ENCODE assay signal across 15 mouse cellular contexts in genomic region chr7:49104793-49105192, GRCm38 (mm10).
DNase-seq lines count a peak whose midpoint lies in the region; ATAC-seq and TF ChIP-seq lines count a peak whose summit lies in the region.
"Had no signal": no experiment of that assay in that cellular context is flagged by ENCODE, and none has a peak within 500 bp of the region (broad histone marks: within the 10 kb centered on the region; RNA-seq: fewer than 3 reads in every experiment).

No protein-coding gene starts in this region.

- DNase-seq in forebrain, embryonic 11.5 days (ENCODE audit: low spot score): no peak
- DNase-seq in forebrain, postnatal 0 days: no peak
- DNase-seq in cerebellum, postnatal 4 days (ENCODE audit: low spot score in 2 of 2): no peak
- no peak for DNase-seq in yolk sac, embryonic 10.5 days (ENCODE audit: low spot score)
- DNase-seq: adrenal gland, postnatal 36 days; cerebellum, adult 9-10 months; heart, adult 11 months; kidney, adult 8-10 months; lung, embryonic 14.5 days; thymus, adult 18-20 months had no signal

- no peak for TF ChIP-seq CTCF in forebrain, postnatal 0 days (IDR thresholded peaks at IDR 0.05; ENCODE audit: low read depth)

- H3K27me3 ChIP-seq in forebrain, embryonic 11.5 days (ENCODE audit: control insufficient read depth, insufficient read depth, low read length): peaks cover 38% of the 10 kb centered on the region
- no peaks in the 10 kb centered on the region for H3K27me3 ChIP-seq in forebrain, postnatal 0 days (ENCODE audit: insufficient read depth, low read length)
- no peaks in the 10 kb centered on the region for H3K27me3 ChIP-seq in hindbrain, embryonic 15.5 days
- H3K27me3 ChIP-seq in midbrain, embryonic 12.5 days: peaks cover 67% of the 10 kb centered on the region

- H3K4me2 ChIP-seq in forebrain, embryonic 11.5 days (ENCODE audit: low read depth, low read length, severe bottlenecking): no peak overlapping the region
- H3K4me2 ChIP-seq in forebrain, postnatal 0 days (ENCODE audit: low read depth): no peak overlapping the region
- H3K4me2 ChIP-seq in hindbrain, embryonic 15.5 days: no peak overlapping the region
- H3K4me2 ChIP-seq in midbrain, embryonic 12.5 days (replicated peaks): no peak overlapping the region
- H3K4me2 ChIP-seq: lung, embryonic 14.5 days had no signal

- H3K4me1 ChIP-seq in forebrain, embryonic 11.5 days (replicated peaks; ENCODE audit: control insufficient read depth, insufficient read depth, low read length): no peaks in the 10 kb centered on the region; the same call in 1 of the 2 replicates
- H3K4me1 ChIP-seq in forebrain, postnatal 0 days (ENCODE audit: insufficient read depth): no peaks in the 10 kb centered on the region
- H3K4me1 ChIP-seq in hindbrain, embryonic 15.5 days (replicated peaks): peaks cover 39% of the 10 kb centered on the region
- H3K4me1 ChIP-seq in midbrain, embryonic 12.5 days: peaks cover 49% of the 10 kb centered on the region
- H3K4me1 ChIP-seq: limb, embryonic 10.5 days had no signal

- peak; percentile 43 for ATAC-seq in forebrain, embryonic 11.5 days (replicated peaks; ENCODE audit: low FRiP score)
- no peak for ATAC-seq in forebrain, postnatal 0 days
- 0 out of 2 replicates have a peak, but pooled peaks have one; percentile 29 for ATAC-seq in erythroblast, adult 5-6 weeks (replicated peaks; ENCODE audit: low FRiP score, poor library complexity, severe bottlenecking)
- 0 out of 2 replicates have a peak, but pooled peaks have one; percentile 13 for ATAC-seq in hindbrain, embryonic 15.5 days (ENCODE audit: low FRiP score, low read depth)
- peak; percentile 13; the same call in 1 of the 2 replicates for ATAC-seq in midbrain, embryonic 12.5 days (ENCODE audit: low FRiP score, low read depth)
- no peak for ATAC-seq in granulocyte monocyte progenitor cell, adult 5-6 weeks (replicated peaks; ENCODE audit: poor library complexity, severe bottlenecking)

- 22% methylated on average over 1 of the region's 1 CpGs for WGBS in forebrain, embryonic 11.5 days
- 13% methylated on average over 1 of the region's 1 CpGs for WGBS in forebrain, postnatal 0 days
- 28% methylated on average over 1 of the region's 1 CpGs for WGBS in hindbrain, embryonic 15.5 days
- WGBS in midbrain, embryonic 12.5 days: 11% methylated on average over 1 of the region's 1 CpGs

- 0 out of 2 replicates have a peak overlapping the region, but pooled peaks have one; percentile 47 for H3K27ac ChIP-seq in forebrain, embryonic 11.5 days (ENCODE audit: low read depth, low read length)
- no peak overlapping the region for H3K27ac ChIP-seq in forebrain, postnatal 0 days (ENCODE audit: low read depth, low read length)
- H3K27ac ChIP-seq in hindbrain, embryonic 15.5 days (replicated peaks): 0 out of 2 replicates have a peak overlapping the region, but pooled peaks have one; percentile 36
- peak overlapping the region; percentile 77 for H3K27ac ChIP-seq in midbrain, embryonic 12.5 days (replicated peaks)
- H3K27ac ChIP-seq: limb, embryonic 10.5 days had no signal

- no peaks in the 10 kb centered on the region for H3K9me3 ChIP-seq in forebrain, embryonic 11.5 days (ENCODE audit: control insufficient read depth, low read length)
- H3K9me3 ChIP-seq in forebrain, postnatal 0 days (ENCODE audit: low read length): no peaks in the 10 kb centered on the region
- no peaks in the 10 kb centered on the region for H3K9me3 ChIP-seq in hindbrain, embryonic 15.5 days
- no peaks in the 10 kb centered on the region for H3K9me3 ChIP-seq in midbrain, embryonic 12.5 days
- H3K9me3 ChIP-seq: limb, embryonic 10.5 days had no signal

- no peak overlapping the region for H3K9ac ChIP-seq in forebrain, embryonic 11.5 days (ENCODE audit: low read length)
- H3K9ac ChIP-seq in forebrain, postnatal 0 days: no peak overlapping the region
- H3K9ac ChIP-seq in hindbrain, embryonic 15.5 days: no peak overlapping the region
- H3K9ac ChIP-seq in midbrain, embryonic 12.5 days (replicated peaks): no peak overlapping the region
- H3K9ac ChIP-seq: lung, embryonic 14.5 days had no signal

- no peaks in the 10 kb centered on the region for H3K36me3 ChIP-seq in forebrain, embryonic 11.5 days (ENCODE audit: control insufficient read depth, insufficient read depth, low read length)
- H3K36me3 ChIP-seq in forebrain, postnatal 0 days (ENCODE audit: insufficient read depth): no peaks in the 10 kb centered on the region
- no peaks in the 10 kb centered on the region for H3K36me3 ChIP-seq in hindbrain, embryonic 15.5 days
- no peaks in the 10 kb centered on the region for H3K36me3 ChIP-seq in midbrain, embryonic 12.5 days
- H3K36me3 ChIP-seq: limb, embryonic 10.5 days had no signal

- H3K4me3 ChIP-seq in forebrain, embryonic 11.5 days (ENCODE audit: low read depth, low read length): no peak overlapping the region
- H3K4me3 ChIP-seq in forebrain, postnatal 0 days (ENCODE audit: low read depth, low read length): no peak overlapping the region
- H3K4me3 ChIP-seq in hindbrain, embryonic 15.5 days: no peak overlapping the region
- no peak overlapping the region for H3K4me3 ChIP-seq in midbrain, embryonic 12.5 days
- H3K4me3 ChIP-seq: limb, embryonic 10.5 days had no signal

Comparison
In these comparisons a context has a peak if more than half of its experiments do, and no peak if none do; other contexts are left out.
1. ATAC-seq: peak in forebrain, embryonic 11.5 days (single experiment), erythroblast, adult 5-6 weeks (single experiment), hindbrain, embryonic 15.5 days (single experiment) and midbrain, embryonic 12.5 days (single experiment); none in forebrain, postnatal 0 days (single experiment) and granulocyte monocyte progenitor cell, adult 5-6 weeks (single experiment).